13 mouse cellular contexts compared by ENCODE assay signal in the genomic region with DNA sequence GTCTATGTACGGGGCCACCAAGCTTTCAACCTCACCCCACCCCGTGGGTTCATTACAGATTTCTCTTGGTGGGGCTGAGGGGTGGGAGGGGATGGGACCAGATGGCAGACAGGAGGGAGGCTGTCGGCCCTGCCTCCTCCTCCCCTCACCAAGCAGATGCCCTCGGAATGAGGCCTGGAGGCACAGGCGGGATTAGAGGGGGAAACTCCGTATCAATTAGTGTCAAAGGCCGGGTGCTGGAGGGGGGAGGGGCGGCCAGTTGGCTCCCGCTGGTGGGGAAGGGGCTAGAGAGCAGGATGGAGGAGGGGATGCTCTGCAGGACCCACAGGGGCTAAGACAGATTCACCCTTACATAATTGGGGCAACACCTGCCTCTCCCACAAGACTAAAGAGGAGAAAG. TPM values are rescaled to one million over a fixed set of nuclear protein-coding genes. Genes with fewer than 3 reads are reported as not detected.
A peak's percentile ranks its signal among the peaks of the same experiment; 100 is the strongest.
DNase-seq lines count a peak whose midpoint lies in the region; ATAC-seq lines count a peak whose summit lies in the region.
"Had no signal": no experiment of that assay in that cellular context is flagged by ENCODE, and none has a peak within 500 bp of the region (broad histone marks: within the 10 kb centered on the region; RNA-seq: fewer than 3 reads in every experiment).

No protein-coding gene starts in this region.

- peaks cover 62% of the 10 kb centered on the region for H3K4me1 ChIP-seq in forebrain, embryonic 10.5 days
- no peaks in the 10 kb centered on the region for H3K4me1 ChIP-seq in intestine, embryonic 15.5 days (replicated peaks)
- peaks cover 21% of the 10 kb centered on the region for H3K4me1 ChIP-seq in neural tube, embryonic 14.5 days (ENCODE audit: control insufficient read depth, insufficient read depth, low read length)
- H3K4me1 ChIP-seq in liver, embryonic 11.5 days (replicated peaks; ENCODE audit: control insufficient read depth, insufficient read depth, low read length) = no peaks in the 10 kb centered on the region
- H3K4me1 ChIP-seq: embryonic facial prominence, embryonic 15.5 days had no signal

- no peaks in the 10 kb centered on the region for H3K27me3 ChIP-seq in forebrain, embryonic 10.5 days (ENCODE audit: poor library complexity, severe bottlenecking)
- H3K27me3 ChIP-seq in intestine, embryonic 15.5 days (replicated peaks) = no peaks in the 10 kb centered on the region
- H3K27me3 ChIP-seq in neural tube, embryonic 14.5 days (ENCODE audit: control insufficient read depth, insufficient read depth, low read length) = no peaks in the 10 kb centered on the region
- no peaks in the 10 kb centered on the region for H3K27me3 ChIP-seq in liver, embryonic 11.5 days (replicated peaks; ENCODE audit: control insufficient read depth, insufficient read depth, low read length)

- no peak overlapping the region for H3K4me2 ChIP-seq in intestine, embryonic 15.5 days (replicated peaks)
- no peak overlapping the region for H3K4me2 ChIP-seq in neural tube, embryonic 14.5 days (ENCODE audit: low read depth, low read length)
- H3K4me2 ChIP-seq in liver, embryonic 11.5 days = no peak overlapping the region
- H3K4me2 ChIP-seq: embryonic facial prominence, embryonic 15.5 days; limb, embryonic 13.5 days had no signal

- no peaks in the 10 kb centered on the region; the same call in 1 of the 2 replicates for H3K36me3 ChIP-seq in forebrain, embryonic 10.5 days (replicated peaks)
- no peaks in the 10 kb centered on the region for H3K36me3 ChIP-seq in intestine, embryonic 15.5 days
- no peaks in the 10 kb centered on the region for H3K36me3 ChIP-seq in neural tube, embryonic 14.5 days (ENCODE audit: control insufficient read depth, insufficient read depth, low read length)
- no peaks in the 10 kb centered on the region for H3K36me3 ChIP-seq in liver, embryonic 11.5 days (ENCODE audit: control insufficient read depth, insufficient read depth, low read length)
- H3K36me3 ChIP-seq: embryonic facial prominence, embryonic 15.5 days; limb, embryonic 13.5 days had no signal

- H3K9ac ChIP-seq in intestine, embryonic 15.5 days = no peak overlapping the region
- H3K9ac ChIP-seq in neural tube, embryonic 14.5 days (replicated peaks; ENCODE audit: low read depth, low read length) = 0 out of 2 replicates have a peak overlapping the region, but pooled peaks have one; percentile 21
- H3K9ac ChIP-seq in liver, embryonic 11.5 days (ENCODE audit: low read depth, low read length) = no peak overlapping the region
- H3K9ac ChIP-seq: embryonic facial prominence, embryonic 15.5 days; limb, embryonic 13.5 days had no signal

- peak; percentile 71 for DNase-seq in embryo, embryonic 10 days (ENCODE audit: low spot score)
- DNase-seq in forebrain, embryonic 10.5 days (ENCODE audit: extremely low spot score, low spot score) = peak; percentile 69
- no peak for DNase-seq in heart, postnatal 10 days
- no peak for DNase-seq in liver, embryonic 11.5 days (ENCODE audit: low spot score)
- DNase-seq in thymus, postnatal 4 days = no peak
- DNase-seq: adrenal gland, postnatal 25 days; heart, adult 18-20 months; kidney, adult 9 months; right cerebral cortex, postnatal 4 days had no signal

- intact Hi-C loops in heart, postnatal 10 days (cut with DNase I) = no loop called here

- peak; percentile 63 for ATAC-seq in intestine, embryonic 15.5 days
- peak; percentile 47; the same call in 1 of the 2 replicates for ATAC-seq in neural tube, embryonic 14.5 days (ENCODE audit: low read depth)
- ATAC-seq in liver, embryonic 11.5 days (replicated peaks; ENCODE audit: low FRiP score) = no peak

- WGBS in forebrain, embryonic 10.5 days = 2% methylated on average over 9 of the region's 9 CpGs
- 5% methylated on average over 9 of the region's 9 CpGs for WGBS in intestine, embryonic 15.5 days
- 4% methylated on average over 9 of the region's 9 CpGs for WGBS in neural tube, embryonic 14.5 days
- 15% methylated on average over 9 of the region's 9 CpGs for WGBS in liver, embryonic 11.5 days

- peak overlapping the region; percentile 30 for H3K4me3 ChIP-seq in forebrain, embryonic 10.5 days
- H3K4me3 ChIP-seq in intestine, embryonic 15.5 days (replicated peaks) = no peak overlapping the region
- no peak overlapping the region for H3K4me3 ChIP-seq in neural tube, embryonic 14.5 days (ENCODE audit: low read depth, low read length)
- no peak overlapping the region for H3K4me3 ChIP-seq in liver, embryonic 11.5 days (ENCODE audit: low read depth, low read length)
- H3K4me3 ChIP-seq: embryonic facial prominence, embryonic 15.5 days; limb, embryonic 13.5 days had no signal

- peak overlapping the region; percentile 83 for H3K27ac ChIP-seq in forebrain, embryonic 10.5 days
- no peak overlapping the region for H3K27ac ChIP-seq in intestine, embryonic 15.5 days
- peak overlapping the region; percentile 48 for H3K27ac ChIP-seq in neural tube, embryonic 14.5 days (ENCODE audit: low read depth, low read length)
- no peak overlapping the region for H3K27ac ChIP-seq in liver, embryonic 11.5 days (ENCODE audit: low read depth, low read length)
- H3K27ac ChIP-seq: embryonic facial prominence, embryonic 15.5 days; limb, embryonic 13.5 days had no signal

- H3K9me3 ChIP-seq in forebrain, embryonic 10.5 days = no peaks in the 10 kb centered on the region
- no peaks in the 10 kb centered on the region for H3K9me3 ChIP-seq in intestine, embryonic 15.5 days
- no peaks in the 10 kb centered on the region for H3K9me3 ChIP-seq in neural tube, embryonic 14.5 days (ENCODE audit: control insufficient read depth, low read length)
- H3K9me3 ChIP-seq in liver, embryonic 11.5 days (ENCODE audit: control insufficient read depth, low read length) = no peaks in the 10 kb centered on the region
- H3K9me3 ChIP-seq: embryonic facial prominence, embryonic 15.5 days; limb, embryonic 13.5 days had no signal

RNA-seq across cellular contexts. Expression of a gene that starts 22.0 kb away (rescaled TPM):
- polyA plus RNA-seq in forebrain, embryonic 10.5 days (2016; fragmentation: Nextera tagmentation; extraction: Ambion mirVana) = 4.9 and 6.4 TPM in 2 replicates
- 1.5 and 1.6 TPM in 2 replicates for polyA plus RNA-seq in intestine, embryonic 15.5 days (2015; fragmentation: Nextera tagmentation; extraction: Ambion mirVana)
- polyA plus RNA-seq in neural tube, embryonic 14.5 days (2014; fragmentation: Nextera tagmentation; extraction: Ambion mirVana) = 20.8 and 22.9 TPM in 2 replicates
- total RNA-seq in heart, postnatal 10 days (2021) = 1 to 10 TPM; 3.1 to 4.3 TPM
- 0.11 and 0.19 TPM in 2 replicates for polyA plus RNA-seq in liver, embryonic 11.5 days (2014; fragmentation: Nextera tagmentation; extraction: Ambion mirVana)

Comparison
In these comparisons a context has a peak if more than half of its experiments do, and no peak if none do; other contexts are left out.
1. DNase-seq: peak in embryo, embryonic 10 days (single experiment) and forebrain, embryonic 10.5 days (single experiment); none in heart, postnatal 10 days (0 of 2), liver, embryonic 11.5 days (single experiment) and thymus, postnatal 4 days (single experiment).
2. H3K27ac ChIP-seq: peak in forebrain, embryonic 10.5 days (single experiment) and neural tube, embryonic 14.5 days (single experiment); none in intestine, embryonic 15.5 days (single experiment) and liver, embryonic 11.5 days (single experiment).